Mouse (Mus musculus) naive thymus-derived CD4-positive, alpha-beta T cell, adult 5 months (primary cell): ENCODE measurements around the gene Gm16451. TPM values are rescaled to one million over a fixed set of nuclear protein-coding genes. Genes with fewer than 3 reads are reported as not detected.

ENCODE experiments used
- polyA plus RNA-seq: library from polyadenylated mRNA; unstranded; fragments of 100-300 nt; shearing (Covaris generic); gene quantifications from one replicate; pipeline ENCODE4 v1.2.1, GENCODE M21; 2017

Gene Gm16451
- polyA plus RNA-seq = not detected

DNA sequence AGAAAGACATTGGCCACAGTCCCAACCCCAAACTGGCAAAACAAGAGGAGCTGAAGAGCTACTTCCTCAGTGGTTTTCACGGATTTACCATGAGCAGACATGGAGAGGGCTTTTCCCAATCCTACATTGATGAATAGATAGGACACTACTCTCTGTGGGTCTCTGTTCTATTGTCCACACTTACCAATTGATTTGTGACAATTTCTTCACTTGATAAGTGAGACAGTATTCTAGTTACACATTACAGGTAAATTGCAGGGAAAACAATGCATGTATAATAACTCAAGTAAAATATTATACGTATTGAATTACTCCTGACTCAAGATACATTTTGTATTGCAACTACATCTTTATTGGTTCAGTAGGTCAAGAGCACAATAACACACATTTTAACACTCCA is at the start of gene Gm16451:
TSS of gene Gm16451 (minus strand) at position 101 of the 400 bp plus-strand sequence.

DNA sequence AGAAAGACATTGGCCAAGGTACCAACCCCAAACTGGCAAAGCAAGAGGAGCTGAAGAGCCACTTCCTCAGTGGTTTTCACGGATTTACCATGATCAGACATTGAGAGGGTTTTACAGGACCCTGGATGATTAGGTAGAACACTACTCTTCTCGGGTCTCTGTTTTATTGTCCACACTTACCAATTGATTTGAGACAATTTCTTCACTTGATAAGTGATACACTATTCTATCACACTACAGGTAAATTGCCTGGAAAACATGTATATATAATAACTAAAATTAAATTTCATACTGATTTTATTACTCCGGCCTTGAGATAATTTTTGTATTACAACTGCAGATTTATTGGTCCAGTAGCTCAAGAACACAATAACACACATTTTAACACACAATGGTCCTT is 45.9 kb upstream of the Gm16451 start, which contains the start of gene Vmn1r142:
TSS of gene Vmn1r142 (minus strand) at position 101 of the 400 bp plus-strand sequence.

DNA sequence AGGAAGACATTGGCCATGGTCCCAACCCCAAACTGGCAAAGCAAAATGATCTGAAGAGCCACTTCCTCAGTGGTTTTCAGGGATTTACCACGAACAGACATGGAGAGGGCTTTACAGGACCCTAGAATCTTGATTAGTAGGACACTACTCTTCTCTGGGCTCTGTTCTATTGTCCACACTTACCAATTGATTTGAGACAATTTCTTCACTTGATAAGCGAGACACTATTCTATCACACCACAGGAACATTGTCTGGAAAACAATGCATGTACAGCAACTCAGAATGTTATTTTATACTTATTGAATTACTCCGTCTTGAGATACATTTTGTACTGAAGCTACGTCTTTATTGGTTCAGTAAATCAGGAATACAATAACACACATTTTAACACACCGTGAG is 16.6 kb upstream of the Gm16451 start, which contains the start of gene Gm10666:
TSS of gene Gm10666 (minus strand) at position 101 of the 400 bp plus-strand sequence.

DNA sequence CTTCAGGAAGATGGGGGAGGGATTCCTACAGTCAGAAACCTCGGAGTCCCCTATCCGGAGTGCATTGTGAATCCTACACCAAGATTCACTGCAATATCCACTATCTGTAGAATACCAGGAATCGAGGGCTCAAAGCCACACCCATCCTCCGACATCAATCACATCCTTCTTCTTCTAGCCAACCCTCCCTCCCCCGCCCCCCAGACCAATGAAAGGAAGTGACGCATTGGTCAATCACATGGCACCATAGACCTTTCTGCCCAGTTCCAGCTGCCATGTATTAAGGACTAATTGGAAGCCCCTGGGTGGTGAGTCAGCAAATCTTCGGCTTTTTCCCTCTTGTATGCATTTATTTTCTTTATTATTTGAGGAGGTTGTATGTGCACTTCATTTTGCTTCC is 49.3 kb downstream of the Gm16451 start, which contains the start of gene Vmn1r139:
TSS of gene Vmn1r139 (plus strand) at position 301 of the 400 bp plus-strand sequence.

Other genes with a start within 250 kb of the Gm16451 start
- not detected for gene Gm5891, start 197.0 kb downstream of the Gm16451 start, polyA plus RNA-seq
- gene Vmn1r137, start 123.7 kb downstream of the Gm16451 start, polyA plus RNA-seq = not detected
- gene Vmn1r138, start 89.3 kb downstream of the Gm16451 start, polyA plus RNA-seq = not detected
- gene Gm6176, start 61.9 kb downstream of the Gm16451 start, polyA plus RNA-seq = not detected
- not detected for gene Vmn1r139, start 49.2 kb downstream of the Gm16451 start, polyA plus RNA-seq
- not detected for gene Gm10666, start 16.5 kb upstream of the Gm16451 start, polyA plus RNA-seq
- not detected for gene Vmn1r142, start 45.8 kb upstream of the Gm16451 start, polyA plus RNA-seq
- gene Vmn1r143, start 71.1 kb upstream of the Gm16451 start, polyA plus RNA-seq = not detected
- gene Gm8653, start 83.0 kb upstream of the Gm16451 start, polyA plus RNA-seq = not detected
- gene Gm8453, start 111.2 kb upstream of the Gm16451 start, polyA plus RNA-seq = not detected
- not detected for gene Gm4187, start 211.5 kb upstream of the Gm16451 start, polyA plus RNA-seq